Mouse (Mus musculus): ENCODE measurements around the gene AY074887. TPM values are rescaled to one million over a fixed set of nuclear protein-coding genes. Genes with fewer than 3 reads are reported as not detected.

The AY074887 gene
- total and polyA plus RNA-seq, 2 experiments from 2014 or later: 1.2 TPM; not detected in 1

- H3K9ac ChIP-seq (replicated peaks; ENCODE audit: low read length, poor library complexity, severe bottlenecking): no peak overlapping the region
- no peak for TF ChIP-seq CTCF (IDR thresholded peaks at IDR 0.05)
- H3K27me3 ChIP-seq (ENCODE audit: insufficient read depth, low read length): no peaks in the 10 kb centered on the region
- peaks cover 8% of the 10 kb centered on the region; the same call in 1 of the 2 replicates for H3K4me1 ChIP-seq (ENCODE audit: insufficient read depth, low read length)
- no peak overlapping the region for H3K4me3 ChIP-seq (ENCODE audit: low read depth, low read length)
- no peak overlapping the region for H3K4me2 ChIP-seq (ENCODE audit: low read depth, low read length, poor library complexity, severe bottlenecking)
- ATAC-seq (ENCODE audit: low FRiP score): no peak
- H3K27ac ChIP-seq (ENCODE audit: low read depth, low read length): no peak overlapping the region
- no peak for DNase-seq (ENCODE audit: low spot score)
- H3K36me3 ChIP-seq (ENCODE audit: insufficient read depth, low read length): peaks cover 13% of the 10 kb centered on the region
- H3K9me3 ChIP-seq (ENCODE audit: low read length): no peaks in the 10 kb centered on the region
Observed at GRCm38 (mm10) chr9:54949465-54949864, 1.3 kb downstream of the AY074887 start.

GRCm38 (mm10) chr9:54946256-54946655, 4.5 kb downstream of the AY074887 start:
- Histone ChIP-seq H3K9ac (replicated peaks; ENCODE audit: low read length, poor library complexity, severe bottlenecking) (no peak overlapping the region), H3K4me1 (ENCODE audit: insufficient read depth, low read length) (no peaks in the 10 kb centered on the region), H3K27me3 (ENCODE audit: insufficient read depth, low read length) (no peaks in the 10 kb centered on the region), H3K27ac (ENCODE audit: low read depth, low read length) (no peak overlapping the region), H3K4me2 (ENCODE audit: low read depth, low read length, poor library complexity, severe bottlenecking) (no peak overlapping the region), H3K4me3 (ENCODE audit: low read depth, low read length) (no peak overlapping the region), H3K36me3 (ENCODE audit: insufficient read depth, low read length) (peaks cover 3% of the 10 kb centered on the region; the same call in 1 of the 2 replicates), H3K9me3 (ENCODE audit: low read length) (no peaks in the 10 kb centered on the region)
- DNase-seq (ENCODE audit: low spot score) (no peak), ATAC-seq (ENCODE audit: low FRiP score) (no peak)
- 75% methylated on average over 16 of the region's 16 CpGs for WGBS
- no peak for TF ChIP-seq CTCF (IDR thresholded peaks at IDR 0.05)

GRCm38 (mm10) chr9:54944467-54944866, 6.3 kb downstream of the AY074887 start:
- Histone ChIP-seq H3K4me2 (ENCODE audit: low read depth, low read length, poor library complexity, severe bottlenecking) (no peak overlapping the region), H3K4me3 (ENCODE audit: low read depth, low read length) (no peak overlapping the region), H3K9ac (replicated peaks; ENCODE audit: low read length, poor library complexity, severe bottlenecking) (no peak overlapping the region), H3K9me3 (ENCODE audit: low read length) (no peaks in the 10 kb centered on the region), H3K36me3 (ENCODE audit: insufficient read depth, low read length) (peaks cover 3% of the 10 kb centered on the region; the same call in 1 of the 2 replicates), H3K27ac (ENCODE audit: low read depth, low read length) (no peak overlapping the region), H3K4me1 (ENCODE audit: insufficient read depth, low read length) (no peaks in the 10 kb centered on the region), H3K27me3 (ENCODE audit: insufficient read depth, low read length) (no peaks in the 10 kb centered on the region)
- DNase-seq (ENCODE audit: low spot score) (no peak), ATAC-seq (ENCODE audit: low FRiP score) (no peak)
- 0 out of 2 replicates have a peak, but pooled peaks have one; percentile 12 for TF ChIP-seq CTCF (IDR thresholded peaks at IDR 0.05)
- WGBS: 71% methylated on average over 2 of the region's 2 CpGs

- no peak overlapping the region for H3K4me3 ChIP-seq (ENCODE audit: low read depth, low read length)
- no peaks in the 10 kb centered on the region for H3K9me3 ChIP-seq (ENCODE audit: low read length)
- WGBS: 93% methylated on average over 4 of the region's 4 CpGs
- H3K36me3 ChIP-seq (ENCODE audit: insufficient read depth, low read length): peaks cover 3% of the 10 kb centered on the region; the same call in 1 of the 2 replicates
- TF ChIP-seq CTCF (IDR thresholded peaks at IDR 0.05): no peak
- H3K9ac ChIP-seq (replicated peaks; ENCODE audit: low read length, poor library complexity, severe bottlenecking): no peak overlapping the region
- H3K4me1 ChIP-seq (ENCODE audit: insufficient read depth, low read length): no peaks in the 10 kb centered on the region
- H3K4me2 ChIP-seq (ENCODE audit: low read depth, low read length, poor library complexity, severe bottlenecking): no peak overlapping the region
- no peak overlapping the region for H3K27ac ChIP-seq (ENCODE audit: low read depth, low read length)
- no peak for ATAC-seq (ENCODE audit: low FRiP score)
- no peaks in the 10 kb centered on the region for H3K27me3 ChIP-seq (ENCODE audit: insufficient read depth, low read length)
- DNase-seq (ENCODE audit: low spot score): no peak
Observed at GRCm38 (mm10) chr9:54942071-54942470, 8.7 kb downstream of the AY074887 start.

- no peak for TF ChIP-seq CTCF (IDR thresholded peaks at IDR 0.05)
- Histone ChIP-seq H3K9ac (replicated peaks; ENCODE audit: low read length, poor library complexity, severe bottlenecking) (no peak overlapping the region), H3K4me3 (ENCODE audit: low read depth, low read length) (no peak overlapping the region), H3K27ac (ENCODE audit: low read depth, low read length) (no peak overlapping the region), H3K27me3 (ENCODE audit: insufficient read depth, low read length) (no peaks in the 10 kb centered on the region), H3K4me2 (ENCODE audit: low read depth, low read length, poor library complexity, severe bottlenecking) (no peak overlapping the region), H3K4me1 (ENCODE audit: insufficient read depth, low read length) (no peaks in the 10 kb centered on the region), H3K9me3 (ENCODE audit: low read length) (no peaks in the 10 kb centered on the region), H3K36me3 (ENCODE audit: insufficient read depth, low read length) (no peaks in the 10 kb centered on the region)
- DNase-seq (ENCODE audit: low spot score) (no peak), ATAC-seq (ENCODE audit: low FRiP score) (no peak)
- WGBS: 73% methylated on average over 2 of the region's 2 CpGs
Observed at GRCm38 (mm10) chr9:54932379-54932778, 18.4 kb downstream of the AY074887 start.

GRCm38 (mm10) chr9:54931765-54932164, 19.0 kb downstream of the AY074887 start:
- no peaks in the 10 kb centered on the region for H3K36me3 ChIP-seq (ENCODE audit: insufficient read depth, low read length)
- ATAC-seq (ENCODE audit: low FRiP score): no peak
- H3K27ac ChIP-seq (ENCODE audit: low read depth, low read length): no peak overlapping the region
- H3K27me3 ChIP-seq (ENCODE audit: insufficient read depth, low read length): no peaks in the 10 kb centered on the region
- TF ChIP-seq CTCF (IDR thresholded peaks at IDR 0.05): no peak
- DNase-seq (ENCODE audit: low spot score): no peak
- no peak overlapping the region for H3K4me3 ChIP-seq (ENCODE audit: low read depth, low read length)
- 0% methylated on average over 1 of the region's 1 CpGs for WGBS
- H3K9ac ChIP-seq (replicated peaks; ENCODE audit: low read length, poor library complexity, severe bottlenecking): no peak overlapping the region
- H3K4me1 ChIP-seq (ENCODE audit: insufficient read depth, low read length): no peaks in the 10 kb centered on the region
- H3K4me2 ChIP-seq (ENCODE audit: low read depth, low read length, poor library complexity, severe bottlenecking): no peak overlapping the region
- H3K9me3 ChIP-seq (ENCODE audit: low read length): no peaks in the 10 kb centered on the region
